Mouse (Mus musculus): Measurements from ENCODE around the gene C1rl. TPM values are rescaled to one million over a fixed set of nuclear protein-coding genes. Genes with fewer than 3 reads are reported as not detected.

Gene C1rl
- total RNA-seq (2023): not detected in 4 replicates

GRCm38 (mm10) chr6:124492842-124493561 lies at the start of gene C1rl:
Gene C1rl, plus strand, starts transcription at chr6:124493113.

GRCm38 (mm10) chr6:124464305-124465271 lies 28.3 kb upstream of the C1rl start, which contains the start of gene Clstn3:
Gene Clstn3, minus strand, starts transcription at chr6:124464794.

GRCm38 (mm10) chr6:124512355-124512836 lies 19.5 kb downstream of the C1rl start, which contains the start of gene C1ra:
Gene C1ra, plus strand, starts transcription at chr6:124512405.

GRCm38 (mm10) chr6:124542284-124542683 lies 49.4 kb downstream of the C1rl start, which contains the start of gene C1s1:
Gene C1s1, minus strand, starts transcription at chr6:124542359.

Other genes starting within 250 kb of the C1rl start
- 2.7 to 3.5 TPM (median 3.0 TPM) in 4 replicates for gene Cd163, start 188.5 kb upstream of the C1rl start, total RNA-seq (2023)
- gene Pex5, start 78.0 kb upstream of the C1rl start, total RNA-seq (2023): 43.0 to 50.9 TPM (median 46.9 TPM) in 4 replicates
- gene Clstn3, start 28.3 kb upstream of the C1rl start, total RNA-seq (2023): 1.6 to 2.3 TPM (median 2.0 TPM) in 4 replicates
- 0.19 to 0.46 TPM (median 0.31 TPM) in 4 replicates for gene C1ra, start 19.3 kb downstream of the C1rl start, total RNA-seq (2023)
- 0.19 to 0.85 TPM (median 0.56 TPM) in 4 replicates for gene C1s1, start 49.2 kb downstream of the C1rl start, total RNA-seq (2023)
- not detected in 4 replicates for gene C1rb, start 77.2 kb downstream of the C1rl start, total RNA-seq (2023)
- not detected in 4 replicates for gene C1s2, start 143.0 kb downstream of the C1rl start, total RNA-seq (2023)
- 42.2 to 48.8 TPM (median 45.2 TPM) in 4 replicates for gene Lpcat3, start 169.9 kb downstream of the C1rl start, total RNA-seq (2023)
- gene Emg1, start 219.1 kb downstream of the C1rl start, total RNA-seq (2023): 115 to 118 TPM (median 117 TPM) in 4 replicates
- 203 to 223 TPM (median 208 TPM) in 4 replicates for gene Phb2, start 219.2 kb downstream of the C1rl start, total RNA-seq (2023)
- gene Ptpn6, start 245.6 kb downstream of the C1rl start, total RNA-seq (2023): 539 to 564 TPM (median 559 TPM) in 4 replicates
- 241 to 258 TPM (median 254 TPM) in 4 replicates for gene Grcc10, start 248.3 kb downstream of the C1rl start, total RNA-seq (2023)

Data from B cell, adult 62 days (primary cell).